Mouse (Mus musculus) liver, adult (tissue): ENCODE results near the gene Wfdc1.

Experiments
- GATA4 ChIP-seq: IDR thresholded peaks from 2 replicates; pipeline ENCODE4 v1.6.1; 2014; ENCODE audit warnings: mild to moderate bottlenecking, low read length; ENCODE audit not compliant: insufficient replicate concordance

Wfdc1 gene

DNA sequence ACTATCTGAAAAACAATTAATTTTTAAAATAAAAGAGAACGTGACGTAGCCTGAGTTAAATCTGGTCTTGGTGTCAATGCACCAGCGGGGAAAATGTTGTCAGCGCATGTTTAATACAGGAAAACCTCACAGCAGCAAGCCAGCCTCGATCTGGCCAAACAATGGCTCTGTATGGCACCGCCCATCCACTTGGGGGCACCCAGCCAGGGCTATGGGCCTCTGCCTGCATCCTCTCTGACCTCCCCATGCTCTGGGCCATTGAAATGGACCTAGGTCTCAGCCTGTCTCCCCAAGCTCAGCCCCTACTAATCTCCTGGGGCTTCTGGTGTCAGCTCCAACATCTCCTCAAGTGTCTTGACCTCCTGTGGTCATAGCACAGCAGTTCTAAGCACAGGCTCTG lies 4.3 kb upstream of the Wfdc1 start:
- TF ChIP-seq GATA4, result no peak

DNA sequence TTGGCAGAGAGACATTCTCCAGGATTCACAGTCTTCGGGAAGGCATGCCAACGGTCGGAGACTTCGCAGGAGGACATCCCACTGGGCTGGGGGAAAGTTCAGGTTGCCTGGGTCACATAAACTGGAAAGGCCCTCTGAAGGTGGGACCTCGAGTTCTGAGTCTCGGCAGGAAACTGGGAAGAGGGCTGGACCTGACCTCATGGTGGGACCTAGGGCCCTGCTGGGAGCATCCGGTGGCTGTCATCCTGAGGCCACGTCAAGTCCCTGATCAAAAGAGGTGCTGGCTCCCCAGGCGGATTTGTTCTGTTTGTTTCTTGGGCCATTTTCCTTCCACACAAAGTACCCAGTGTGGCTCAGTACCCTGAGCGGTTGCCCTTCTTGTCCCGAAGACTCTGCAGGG lies 2.7 kb upstream of the Wfdc1 start:
- no peak for TF ChIP-seq GATA4

DNA sequence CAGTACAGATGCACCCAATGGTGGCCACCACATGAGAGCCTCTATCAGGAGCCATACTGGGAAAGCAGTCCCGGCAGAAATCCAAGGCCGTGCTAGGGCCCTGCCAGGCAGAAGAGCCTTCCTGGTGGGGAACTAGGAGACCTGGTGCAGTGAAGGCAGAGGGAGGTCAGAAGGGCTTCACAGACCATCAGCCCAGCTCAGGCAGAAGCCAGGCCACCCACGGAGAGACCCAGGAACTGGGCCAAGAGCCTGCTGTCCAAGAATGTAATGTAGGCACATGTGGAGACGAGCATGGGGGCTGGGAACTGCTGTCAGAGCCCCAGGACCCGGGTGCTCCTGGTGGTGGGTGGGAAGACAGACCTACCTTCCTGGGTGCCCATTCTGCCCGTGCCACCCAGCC lies 895 bp upstream of the Wfdc1 start:
- no peak for TF ChIP-seq GATA4

DNA sequence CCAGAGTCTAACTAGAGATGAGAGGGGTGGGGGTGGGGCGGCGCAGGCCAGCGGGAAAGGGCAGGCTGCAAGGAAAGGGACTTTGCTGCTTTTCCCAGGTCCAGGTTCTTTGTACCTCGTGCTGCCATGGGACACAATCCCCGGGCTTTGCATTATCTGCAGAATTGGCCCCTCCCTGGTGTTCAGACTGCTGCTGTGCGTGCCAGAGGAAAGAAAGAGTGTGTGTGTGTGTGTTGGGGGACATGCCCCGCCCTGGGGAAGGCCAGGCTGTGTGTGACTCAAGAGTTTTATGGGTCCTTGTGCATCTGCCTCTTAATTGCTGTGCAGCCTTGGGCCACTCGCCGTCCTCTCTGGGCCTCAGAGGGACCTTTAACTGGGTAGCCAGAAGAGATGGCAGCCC lies 2.3 kb downstream of the Wfdc1 start:
- TF ChIP-seq GATA4, result no peak

DNA sequence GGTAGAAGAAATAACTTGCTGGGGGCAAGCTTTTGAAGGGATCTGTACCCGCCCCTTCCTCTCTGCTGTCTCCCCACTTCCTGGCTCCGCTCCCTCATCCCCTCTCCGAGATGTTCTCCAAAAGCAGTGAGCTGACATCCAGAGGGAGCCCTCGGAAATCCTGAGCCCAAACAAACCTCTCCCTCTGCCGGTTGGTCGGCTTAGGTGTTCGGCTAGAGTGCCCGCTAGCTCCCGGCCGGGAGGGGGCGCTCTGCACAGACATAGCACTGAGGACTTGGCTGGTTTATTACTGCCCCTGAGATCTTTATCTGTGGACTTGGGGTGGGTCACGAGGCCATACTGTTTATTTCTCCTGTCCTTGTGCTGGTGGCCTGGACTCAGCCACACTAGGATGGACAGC lies 3.1 kb downstream of the Wfdc1 start:
- no peak for TF ChIP-seq GATA4

DNA sequence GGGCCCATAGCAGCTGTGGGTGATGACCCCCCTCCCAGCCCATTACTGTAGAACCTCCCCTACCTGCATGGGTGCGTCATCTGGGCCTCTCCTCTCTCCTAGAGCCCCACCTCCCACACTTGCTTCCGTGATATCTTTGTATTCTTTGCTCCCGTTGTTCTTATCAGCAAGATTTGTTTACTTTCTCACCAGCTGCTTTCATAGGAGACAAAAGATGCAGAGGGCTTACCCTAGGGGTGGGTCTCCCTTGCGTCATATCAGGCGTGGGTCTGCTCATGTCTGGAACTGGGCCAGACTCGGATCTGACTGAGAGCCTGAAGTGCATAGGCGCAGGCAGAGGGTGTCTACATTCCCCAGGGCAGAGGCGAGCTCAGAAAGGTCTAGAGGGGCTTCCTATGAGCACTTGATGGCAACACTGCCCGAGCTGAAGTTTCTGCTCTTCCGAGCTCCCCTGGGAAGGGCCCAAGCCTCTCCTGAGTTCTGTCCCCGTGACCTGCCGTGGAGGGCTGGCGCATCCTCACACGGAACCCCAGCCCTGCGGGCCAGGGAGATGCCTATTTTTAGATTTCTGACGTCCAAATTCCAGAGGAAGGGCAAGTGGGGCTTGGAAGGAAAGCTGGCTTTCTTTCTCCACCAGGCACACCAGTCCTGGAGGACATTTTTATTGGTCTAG lies 4.4 kb downstream of the Wfdc1 start:
- TF ChIP-seq GATA4, result no peak

DNA sequence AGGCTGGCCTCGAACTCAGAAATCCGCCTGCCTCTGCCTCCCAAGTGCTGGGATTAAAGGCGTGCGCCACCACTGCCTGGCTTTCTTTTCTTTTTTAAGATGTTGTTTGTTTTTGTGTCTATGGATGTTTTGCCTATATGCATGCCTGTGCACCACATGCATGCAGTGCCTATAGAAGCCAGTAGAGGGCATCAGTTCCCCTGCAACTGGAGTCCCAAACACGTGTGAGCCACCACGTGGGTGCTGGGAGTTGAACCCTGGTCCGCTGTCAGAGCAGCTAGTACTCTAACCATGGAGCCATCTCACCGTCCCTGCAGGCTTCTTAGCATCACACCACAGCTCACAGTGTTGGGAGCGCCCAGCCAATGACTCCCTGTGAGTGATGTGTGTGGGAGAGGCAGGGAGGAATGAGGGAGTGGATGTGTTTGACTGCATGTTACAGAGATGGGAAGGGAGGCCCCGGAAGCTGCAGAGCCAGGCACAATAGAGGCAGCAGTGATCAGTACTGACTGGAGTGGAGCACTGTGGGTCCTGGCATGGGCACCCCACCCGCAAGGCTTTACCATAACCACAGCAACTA lies 7.9 kb downstream of the Wfdc1 start:
- TF ChIP-seq GATA4, result no peak

DNA sequence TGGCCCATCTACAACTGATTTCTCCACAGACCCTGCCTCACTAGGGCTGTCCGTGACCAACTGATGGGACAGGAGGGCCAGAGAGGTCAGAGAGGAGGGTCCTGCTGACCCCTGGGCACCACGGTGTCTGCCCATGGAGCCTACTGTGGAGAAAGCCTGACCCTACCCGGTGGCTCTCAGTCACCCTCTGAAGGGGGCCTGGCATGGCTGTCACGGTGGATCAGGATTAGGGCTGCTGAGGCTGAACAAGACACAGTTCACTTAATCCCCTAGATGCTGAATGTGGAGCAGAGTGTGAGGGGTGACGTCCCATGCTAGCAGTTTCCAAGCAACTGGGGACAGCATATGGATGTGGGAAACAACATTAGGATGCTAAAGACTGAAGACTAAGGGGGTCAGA lies 9.3 kb downstream of the Wfdc1 start:
- TF ChIP-seq GATA4, result no peak

DNA sequence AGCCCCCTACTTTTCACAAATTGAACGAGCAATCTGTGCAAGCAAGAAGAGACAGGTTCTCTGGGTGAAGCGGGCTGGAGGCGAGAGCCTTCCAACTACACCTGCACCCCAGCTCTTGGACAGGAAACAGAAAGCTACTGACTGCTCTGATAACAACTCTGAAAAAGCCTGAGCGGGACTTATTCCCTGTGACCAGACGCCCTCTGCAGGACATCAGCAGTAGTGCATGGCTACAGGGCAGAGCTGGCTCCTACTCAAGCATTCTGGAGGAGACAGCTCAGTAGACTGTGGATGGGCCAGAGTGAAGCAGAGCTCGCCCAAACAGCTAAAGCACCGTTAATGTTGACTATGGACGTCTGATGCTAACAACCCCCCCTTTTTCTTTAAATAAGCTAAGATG lies 10.2 kb downstream of the Wfdc1 start:
- peak; percentile 83; the same call in 1 of the 2 replicates for TF ChIP-seq GATA4

DNA sequence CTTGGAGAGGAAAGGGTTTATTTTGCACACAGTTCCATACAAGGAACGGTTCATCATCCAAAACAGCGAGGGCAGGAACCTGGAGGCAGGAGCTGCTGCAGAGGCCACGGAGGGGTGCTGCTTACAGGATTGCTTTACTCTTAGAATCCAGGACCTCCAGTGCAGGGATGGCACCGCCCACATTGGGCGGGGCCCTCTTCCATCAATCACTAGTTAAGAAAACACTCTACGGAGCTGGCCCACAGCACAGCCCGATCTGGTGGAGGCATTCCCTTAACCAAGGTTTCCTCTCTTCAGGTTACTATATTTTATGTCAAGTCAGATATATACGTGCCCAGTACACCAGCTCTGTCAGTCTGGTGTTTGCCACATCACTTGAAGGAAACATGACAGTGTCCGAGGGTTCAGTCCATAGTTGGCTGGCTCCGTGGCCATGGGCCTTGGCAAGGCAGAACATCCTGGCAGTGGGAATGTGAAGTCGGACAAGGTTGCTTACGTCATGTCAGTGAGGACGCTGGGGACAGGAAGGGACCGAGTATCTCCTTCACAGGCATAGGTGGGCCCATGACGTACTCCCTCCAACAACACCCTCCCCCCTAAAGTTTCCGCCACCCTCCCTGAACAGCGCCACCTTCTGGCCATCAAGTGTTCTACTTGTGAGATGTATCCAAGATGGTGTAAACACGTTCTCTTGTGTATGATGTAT lies 12.1 kb downstream of the Wfdc1 start:
- TF ChIP-seq GATA4, result no peak

DNA sequence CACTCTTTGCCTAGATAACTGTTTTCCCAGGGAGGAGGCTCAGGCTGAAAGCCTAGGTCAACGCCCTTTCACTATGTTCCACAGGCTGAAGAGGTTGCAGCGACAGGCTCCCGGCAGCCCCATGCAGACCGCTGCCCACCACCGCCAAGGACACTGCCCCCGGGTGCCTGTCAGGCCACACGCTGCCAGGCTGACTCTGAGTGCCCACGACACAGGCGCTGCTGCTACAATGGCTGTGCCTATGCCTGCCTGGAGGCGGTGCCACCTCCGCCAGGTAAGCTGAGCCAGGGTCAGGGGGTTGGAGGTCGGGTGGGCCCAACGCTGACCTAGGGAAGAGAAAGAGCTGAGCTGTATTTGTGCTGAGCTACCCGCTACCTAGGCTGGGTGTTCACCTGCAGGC lies 13.0 kb downstream of the Wfdc1 start:
- no peak for TF ChIP-seq GATA4

DNA sequence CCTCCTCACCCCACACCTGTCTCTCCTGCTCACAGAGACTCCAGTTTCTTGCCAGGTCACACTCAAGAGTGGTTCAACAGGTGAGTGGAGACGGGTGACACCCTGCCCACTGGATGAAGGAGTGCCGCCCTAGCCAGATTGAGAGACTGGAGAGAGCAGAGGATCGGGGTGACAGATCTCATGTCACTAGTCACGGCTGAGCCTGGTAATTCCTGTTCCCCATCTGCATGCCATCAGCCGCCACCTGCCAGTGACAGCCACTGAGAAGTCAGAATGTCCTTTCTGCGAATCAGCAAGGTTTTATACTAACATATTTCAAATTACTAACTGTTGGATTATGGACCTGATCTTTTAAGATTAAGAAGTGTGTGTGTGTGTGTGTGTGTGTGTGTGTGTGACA lies 24.4 kb downstream of the Wfdc1 start:
- no peak for TF ChIP-seq GATA4

DNA sequence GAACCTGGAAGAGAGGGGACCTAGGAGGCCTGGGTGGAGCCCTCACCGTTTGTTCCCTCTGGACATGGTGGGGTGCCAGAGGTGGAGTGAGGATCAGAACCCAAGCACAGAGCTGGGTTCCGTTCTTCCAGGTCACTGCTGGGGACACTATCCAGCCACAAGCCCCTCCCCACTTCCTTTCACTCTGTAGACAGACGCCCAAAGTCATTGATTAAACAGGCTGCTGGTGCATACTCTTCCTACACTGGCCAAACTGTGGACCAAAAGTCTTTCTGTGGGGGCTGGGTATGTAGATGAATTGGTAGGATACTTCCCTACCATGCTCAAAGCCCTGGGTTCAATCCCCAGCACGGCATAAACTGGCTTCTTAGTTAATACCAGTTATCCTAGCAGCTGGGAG lies 25.8 kb downstream of the Wfdc1 start:
- TF ChIP-seq GATA4, result no peak

DNA sequence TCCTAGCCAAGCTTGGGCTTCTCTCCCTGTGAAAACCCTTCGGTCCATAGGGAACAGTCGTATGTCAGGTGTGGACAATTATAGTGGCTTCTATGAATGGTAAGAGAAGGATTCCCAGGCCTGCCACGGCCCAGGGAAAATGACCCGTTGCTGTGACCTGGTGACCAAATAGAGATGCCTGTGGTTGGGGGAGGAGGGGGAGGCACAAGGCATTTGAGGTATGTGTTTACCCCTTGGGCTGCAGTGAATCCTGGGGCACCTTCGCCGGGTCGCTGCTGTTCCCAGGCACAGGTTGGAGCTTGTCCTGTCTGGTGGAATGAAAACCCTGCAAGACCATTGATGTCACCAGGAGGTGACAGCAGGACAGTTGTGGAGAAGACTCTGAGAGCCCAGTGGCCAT lies 28.5 kb downstream of the Wfdc1 start:
- no peak for TF ChIP-seq GATA4

DNA sequence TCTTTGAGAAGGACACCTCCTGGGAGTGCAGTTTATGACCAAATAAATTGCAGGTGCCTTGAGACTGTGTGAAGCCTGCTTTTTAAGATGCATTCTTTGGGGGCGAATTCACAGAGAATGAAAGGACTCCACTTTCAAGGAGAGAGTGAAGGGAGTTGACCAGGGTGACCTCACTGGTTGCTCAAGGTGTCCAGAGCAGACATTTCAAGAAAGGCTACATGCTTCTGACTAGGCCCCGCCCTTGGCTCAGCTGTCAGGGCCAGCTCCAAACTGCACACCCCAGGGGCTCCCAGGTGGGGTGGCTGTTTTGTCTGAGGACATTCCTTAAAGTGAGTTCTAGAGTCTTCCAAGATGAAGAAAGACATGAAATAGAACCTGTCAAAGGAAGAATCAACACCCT lies 31.0 kb downstream of the Wfdc1 start:
- no peak for TF ChIP-seq GATA4

DNA sequence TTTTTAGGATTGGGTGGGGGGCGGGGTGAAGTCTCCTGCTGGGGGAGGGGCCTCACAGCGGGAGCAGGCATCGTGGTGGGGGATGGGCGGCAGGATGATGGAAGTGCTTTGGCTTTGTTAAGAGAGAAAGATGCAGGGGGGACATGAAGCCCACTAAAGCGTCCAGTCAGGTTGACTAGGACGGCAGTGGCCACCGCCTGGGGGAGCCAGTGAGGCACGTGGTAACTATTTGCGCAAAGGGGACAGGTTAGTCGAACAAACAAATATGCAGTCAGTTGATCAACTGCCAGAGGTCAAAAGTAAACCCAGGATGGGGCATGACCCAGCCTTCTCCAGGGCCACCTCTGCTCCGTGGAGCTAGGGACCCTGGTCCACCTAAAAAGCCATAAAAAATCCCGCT lies 32.8 kb downstream of the Wfdc1 start:
- TF ChIP-seq GATA4, result no peak
